ENCODE assay signal across 12 mouse cellular contexts in genomic region chr8:93088193-93088592, GRCm38 (mm10). TPM values are rescaled to one million over a fixed set of nuclear protein-coding genes. Genes with fewer than 3 reads are reported as not detected.
DNase-seq lines count a peak whose midpoint lies in the region; ATAC-seq lines count a peak whose summit lies in the region.
"Had no signal": no experiment of that assay in that cellular context is flagged by ENCODE, and none has a peak within 500 bp of the region (broad histone marks: within the 10 kb centered on the region; RNA-seq: fewer than 3 reads in every experiment).

No protein-coding gene starts in this region.

- peak; percentile 11 for DNase-seq in hindbrain, embryonic 10.5 days (ENCODE audit: low spot score)
- DNase-seq in midbrain, embryonic 10.5 days (ENCODE audit: low spot score), result peak; percentile 15
- no peak for DNase-seq in embryonic facial prominence, embryonic 11.5 days (ENCODE audit: low spot score)
- peak; percentile 13 for DNase-seq in neural tube, embryonic 11.5 days (ENCODE audit: low spot score)
- DNase-seq in ovary, postnatal 14 days (ENCODE audit: low spot score), result no peak
- no peak for DNase-seq in left cerebral cortex, adult 9 months (ENCODE audit: low spot score in 2 of 2)
- DNase-seq: cerebellum, adult 9-10 months; spleen, adult 18-20 months had no signal

- 34% methylated on average over 7 of the region's 7 CpGs for WGBS in hindbrain, embryonic 10.5 days
- WGBS in hindbrain, embryonic 16.5 days, result 34% methylated on average over 7 of the region's 7 CpGs
- 45% methylated on average over 7 of the region's 7 CpGs for WGBS in midbrain, embryonic 10.5 days
- WGBS in midbrain, embryonic 16.5 days, result 29% methylated on average over 7 of the region's 7 CpGs
- 29% methylated on average over 7 of the region's 7 CpGs for WGBS in embryonic facial prominence, embryonic 11.5 days
- WGBS in neural tube, embryonic 11.5 days, result 34% methylated on average over 7 of the region's 7 CpGs

- no peak for ATAC-seq in hindbrain, embryonic 16.5 days
- no peak for ATAC-seq in midbrain, embryonic 16.5 days
- peak; percentile 76; the same call in 1 of the 2 replicates for ATAC-seq in embryonic facial prominence, embryonic 11.5 days (replicated peaks; ENCODE audit: insufficient number of reproducible peaks, low FRiP score, low TSS enrichment, low read depth)
- ATAC-seq in neural tube, embryonic 11.5 days (ENCODE audit: insufficient read depth, low FRiP score, low TSS enrichment), result no peak

- H3K27me3 ChIP-seq in hindbrain, embryonic 10.5 days (ENCODE audit: insufficient read depth, poor library complexity, severe bottlenecking), result no peaks in the 10 kb centered on the region
- H3K27me3 ChIP-seq in hindbrain, embryonic 16.5 days (replicated peaks; ENCODE audit: control insufficient read depth, insufficient read depth, low read length), result no peaks in the 10 kb centered on the region
- H3K27me3 ChIP-seq in midbrain, embryonic 10.5 days (ENCODE audit: low read depth, poor library complexity, severe bottlenecking), result no peaks in the 10 kb centered on the region
- no peaks in the 10 kb centered on the region for H3K27me3 ChIP-seq in midbrain, embryonic 16.5 days (ENCODE audit: control insufficient read depth, insufficient read depth, low read depth, low read length)
- H3K27me3 ChIP-seq in embryonic facial prominence, embryonic 11.5 days (ENCODE audit: control insufficient read depth, insufficient read depth, low read length), result no peaks in the 10 kb centered on the region
- no peaks in the 10 kb centered on the region for H3K27me3 ChIP-seq in neural tube, embryonic 11.5 days (ENCODE audit: control insufficient read depth, insufficient read depth, low read length)

- H3K4me1 ChIP-seq in hindbrain, embryonic 10.5 days (replicated peaks), result peaks cover 10% of the 10 kb centered on the region
- H3K4me1 ChIP-seq in hindbrain, embryonic 16.5 days (ENCODE audit: control insufficient read depth, insufficient read depth, low read depth, low read length), result no peaks in the 10 kb centered on the region
- H3K4me1 ChIP-seq in midbrain, embryonic 10.5 days, result peaks cover 11% of the 10 kb centered on the region
- H3K4me1 ChIP-seq in midbrain, embryonic 16.5 days (ENCODE audit: control insufficient read depth, insufficient read depth, low read length), result peaks cover 3% of the 10 kb centered on the region
- H3K4me1 ChIP-seq in embryonic facial prominence, embryonic 11.5 days (ENCODE audit: control insufficient read depth, insufficient read depth, low read length), result no peaks in the 10 kb centered on the region
- H3K4me1 ChIP-seq in neural tube, embryonic 11.5 days (ENCODE audit: control insufficient read depth, insufficient read depth, low read length), result peaks cover 2% of the 10 kb centered on the region; the same call in 1 of the 2 replicates

- no peaks in the 10 kb centered on the region for H3K9me3 ChIP-seq in hindbrain, embryonic 10.5 days
- no peaks in the 10 kb centered on the region for H3K9me3 ChIP-seq in hindbrain, embryonic 16.5 days (ENCODE audit: control insufficient read depth, low read length)
- no peaks in the 10 kb centered on the region for H3K9me3 ChIP-seq in midbrain, embryonic 10.5 days (replicated peaks)
- no peaks in the 10 kb centered on the region for H3K9me3 ChIP-seq in midbrain, embryonic 16.5 days (replicated peaks; ENCODE audit: control insufficient read depth, low read length, poor library complexity, severe bottlenecking)
- no peaks in the 10 kb centered on the region for H3K9me3 ChIP-seq in embryonic facial prominence, embryonic 11.5 days (replicated peaks; ENCODE audit: control insufficient read depth, low read length)
- H3K9me3 ChIP-seq in neural tube, embryonic 11.5 days (ENCODE audit: control insufficient read depth, low read length), result no peaks in the 10 kb centered on the region

- no peaks in the 10 kb centered on the region for H3K36me3 ChIP-seq in hindbrain, embryonic 10.5 days
- H3K36me3 ChIP-seq in hindbrain, embryonic 16.5 days (ENCODE audit: control insufficient read depth, insufficient read depth, low read length), result no peaks in the 10 kb centered on the region
- no peaks in the 10 kb centered on the region for H3K36me3 ChIP-seq in midbrain, embryonic 10.5 days
- H3K36me3 ChIP-seq in midbrain, embryonic 16.5 days (ENCODE audit: control insufficient read depth, insufficient read depth, low read length), result no peaks in the 10 kb centered on the region
- no peaks in the 10 kb centered on the region for H3K36me3 ChIP-seq in embryonic facial prominence, embryonic 11.5 days (replicated peaks; ENCODE audit: control insufficient read depth, insufficient read depth, low read depth, low read length)
- no peaks in the 10 kb centered on the region for H3K36me3 ChIP-seq in neural tube, embryonic 11.5 days (ENCODE audit: control insufficient read depth, insufficient read depth, low read length)

- peak overlapping the region; percentile 18; the same call in 1 of the 2 replicates for H3K4me3 ChIP-seq in hindbrain, embryonic 10.5 days
- no peak overlapping the region for H3K4me3 ChIP-seq in hindbrain, embryonic 16.5 days (ENCODE audit: low read length)
- peak overlapping the region; percentile 29 for H3K4me3 ChIP-seq in midbrain, embryonic 10.5 days
- no peak overlapping the region for H3K4me3 ChIP-seq in midbrain, embryonic 16.5 days (ENCODE audit: low read depth, low read length)
- H3K4me3 ChIP-seq in embryonic facial prominence, embryonic 11.5 days (ENCODE audit: low read depth, low read length), result no peak overlapping the region
- H3K4me3 ChIP-seq in neural tube, embryonic 11.5 days (ENCODE audit: low read depth, low read length), result no peak overlapping the region
- H3K4me3 ChIP-seq: erythroblast, embryonic 14.5 days had no signal

- no peak overlapping the region for H3K9ac ChIP-seq in hindbrain, embryonic 16.5 days (ENCODE audit: low read depth, low read length)
- no peak overlapping the region for H3K9ac ChIP-seq in midbrain, embryonic 16.5 days (ENCODE audit: low read depth, low read length)
- H3K9ac ChIP-seq in embryonic facial prominence, embryonic 11.5 days (replicated peaks; ENCODE audit: low read length), result peak overlapping the region; percentile 37; the same call in 1 of the 2 replicates
- no peak overlapping the region for H3K9ac ChIP-seq in neural tube, embryonic 11.5 days (ENCODE audit: low read length)

- H3K27ac ChIP-seq in hindbrain, embryonic 10.5 days, result peak overlapping the region; percentile 78
- H3K27ac ChIP-seq in hindbrain, embryonic 16.5 days (ENCODE audit: low read depth, low read length), result no peak overlapping the region
- H3K27ac ChIP-seq in midbrain, embryonic 10.5 days (replicated peaks), result peak overlapping the region; percentile 74
- H3K27ac ChIP-seq in midbrain, embryonic 16.5 days (ENCODE audit: low read length), result no peak overlapping the region
- H3K27ac ChIP-seq in embryonic facial prominence, embryonic 11.5 days (replicated peaks; ENCODE audit: low read depth, low read length), result no peak overlapping the region
- no peak overlapping the region for H3K27ac ChIP-seq in neural tube, embryonic 11.5 days (ENCODE audit: low read depth, low read length)

- H3K4me2 ChIP-seq in hindbrain, embryonic 16.5 days (ENCODE audit: low read length), result no peak overlapping the region
- H3K4me2 ChIP-seq in midbrain, embryonic 16.5 days (ENCODE audit: low read length), result no peak overlapping the region
- H3K4me2 ChIP-seq in embryonic facial prominence, embryonic 11.5 days (ENCODE audit: low read depth, low read length), result peak overlapping the region; percentile 33
- H3K4me2 ChIP-seq in neural tube, embryonic 11.5 days (ENCODE audit: low read depth), result no peak overlapping the region

RNA-seq across cellular contexts. Expression of gene Ces1b, which starts 8.4 kb away (rescaled TPM):
- polyA plus RNA-seq in hindbrain, embryonic 10.5 days (2016; fragmentation: Nextera tagmentation; extraction: Ambion mirVana), result not detected in 2 replicates
- polyA plus RNA-seq in hindbrain, embryonic 16.5 days (2015; fragmentation: Nextera tagmentation; extraction: Ambion mirVana), result not detected in 2 replicates
- not detected in 2 replicates for polyA plus RNA-seq in midbrain, embryonic 10.5 days (2016; fragmentation: Nextera tagmentation; extraction: Ambion mirVana)
- not detected in 2 replicates for polyA plus RNA-seq in midbrain, embryonic 16.5 days (2015; fragmentation: Nextera tagmentation; extraction: Ambion mirVana)
- polyA plus RNA-seq in embryonic facial prominence, embryonic 11.5 days (2014; fragmentation: Nextera tagmentation; extraction: Ambion mirVana), result not detected in 2 replicates
- polyA plus RNA-seq in neural tube, embryonic 11.5 days (2014; fragmentation: Nextera tagmentation; extraction: Ambion mirVana), result not detected in 2 replicates
- polyA plus RNA-seq: erythroblast, embryonic 14.5 days had no signal

RNA-seq across cellular contexts. Expression of gene Ces1a, which starts 40.2 kb away (rescaled TPM):
- not detected in 2 replicates for polyA plus RNA-seq in hindbrain, embryonic 10.5 days (2016; fragmentation: Nextera tagmentation; extraction: Ambion mirVana)
- polyA plus RNA-seq in hindbrain, embryonic 16.5 days (2015; fragmentation: Nextera tagmentation; extraction: Ambion mirVana), result not detected in 2 replicates
- not detected in 2 replicates for polyA plus RNA-seq in midbrain, embryonic 10.5 days (2016; fragmentation: Nextera tagmentation; extraction: Ambion mirVana)
- not detected in 2 replicates for polyA plus RNA-seq in midbrain, embryonic 16.5 days (2015; fragmentation: Nextera tagmentation; extraction: Ambion mirVana)
- polyA plus RNA-seq in embryonic facial prominence, embryonic 11.5 days (2014; fragmentation: Nextera tagmentation; extraction: Ambion mirVana), result not detected in 2 replicates
- not detected in 2 replicates for polyA plus RNA-seq in neural tube, embryonic 11.5 days (2014; fragmentation: Nextera tagmentation; extraction: Ambion mirVana)
- polyA plus RNA-seq: erythroblast, embryonic 14.5 days; lung, postnatal 0 days had no signal

RNA-seq across cellular contexts. Expression of gene Ces1c, which starts 42.9 kb away (rescaled TPM):
- polyA plus RNA-seq in hindbrain, embryonic 10.5 days (2016; fragmentation: Nextera tagmentation; extraction: Ambion mirVana), result 0.09 TPM in 1 of 2 replicates, not detected in the other
- not detected in 2 replicates for polyA plus RNA-seq in hindbrain, embryonic 16.5 days (2015; fragmentation: Nextera tagmentation; extraction: Ambion mirVana)
- polyA plus RNA-seq in midbrain, embryonic 10.5 days (2016; fragmentation: Nextera tagmentation; extraction: Ambion mirVana), result not detected in 2 replicates
- not detected in 2 replicates for polyA plus RNA-seq in midbrain, embryonic 16.5 days (2015; fragmentation: Nextera tagmentation; extraction: Ambion mirVana)
- not detected in 2 replicates for polyA plus RNA-seq in embryonic facial prominence, embryonic 11.5 days (2014; fragmentation: Nextera tagmentation; extraction: Ambion mirVana)
- not detected in 2 replicates for polyA plus RNA-seq in neural tube, embryonic 11.5 days (2014; fragmentation: Nextera tagmentation; extraction: Ambion mirVana)
- polyA plus RNA-seq: erythroblast, embryonic 14.5 days had no signal

Comparison
In these comparisons a context has a peak if more than half of its experiments do, and no peak if none do; other contexts are left out.
1. H3K27ac ChIP-seq: peak in hindbrain, embryonic 10.5 days (single experiment) and midbrain, embryonic 10.5 days (single experiment); none in hindbrain, embryonic 16.5 days (single experiment), midbrain, embryonic 16.5 days (single experiment), embryonic facial prominence, embryonic 11.5 days (single experiment) and neural tube, embryonic 11.5 days (single experiment).
2. H3K4me3 ChIP-seq: peak in hindbrain, embryonic 10.5 days (single experiment) and midbrain, embryonic 10.5 days (single experiment); none in hindbrain, embryonic 16.5 days (single experiment), midbrain, embryonic 16.5 days (single experiment), embryonic facial prominence, embryonic 11.5 days (single experiment) and neural tube, embryonic 11.5 days (single experiment).
3. DNase-seq: peak in hindbrain, embryonic 10.5 days (single experiment), midbrain, embryonic 10.5 days (single experiment) and neural tube, embryonic 11.5 days (single experiment); none in embryonic facial prominence, embryonic 11.5 days (single experiment), ovary, postnatal 14 days (single experiment) and left cerebral cortex, adult 9 months (0 of 2).